Mouse (Mus musculus): Measurements from ENCODE around the gene Slc22a20. TPM values are rescaled to one million over a fixed set of nuclear protein-coding genes. Genes with fewer than 3 reads are reported as not detected.

Gene Slc22a20
- total and polyA plus RNA-seq, 3 experiments, result not detected

DNA sequence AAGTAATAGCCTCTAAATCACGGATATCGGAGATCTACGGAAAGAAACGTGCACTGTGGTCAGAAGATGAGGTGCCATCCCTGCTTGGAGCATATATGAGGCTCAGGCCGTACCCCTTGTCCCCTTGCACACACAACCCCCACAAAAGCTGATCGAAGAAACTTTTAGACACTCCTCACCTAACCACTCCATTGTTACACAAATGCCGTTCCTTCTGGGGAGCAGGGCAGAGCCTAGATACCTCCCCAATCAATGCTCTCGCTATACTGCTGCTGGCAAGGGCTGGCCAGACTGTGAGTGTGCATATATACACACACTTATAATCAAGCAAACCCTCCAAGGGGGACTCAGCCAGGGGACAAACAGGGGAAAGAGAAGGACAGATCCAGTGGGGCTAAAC, 23.2 kb upstream of the Slc22a20 start:
- H3K27me3 ChIP-seq (ENCODE audit: insufficient read depth, low read length), result no peaks in the 10 kb centered on the region
- H3K9me3 ChIP-seq (replicated peaks), result no peaks in the 10 kb centered on the region
- no peak for TF ChIP-seq GATA1 (IDR thresholded peaks at IDR 0.05; ENCODE audit: borderline replicate concordance, low read length)
- TF ChIP-seq POLR2AphosphoS5 (IDR thresholded peaks at IDR 0.05; ENCODE audit: insufficient replicate concordance, low read depth, low read length), result no peak
- no peak for TF ChIP-seq CTCF (IDR thresholded peaks at IDR 0.05; ENCODE audit: low read depth, low read length)
- TF ChIP-seq TAL1 (conservative IDR thresholded peaks at IDR 0.05; ENCODE audit: low read depth, low read length), result no peak
- no peak for TF ChIP-seq GATA2 (IDR thresholded peaks at IDR 0.05; ENCODE audit: borderline replicate concordance, low read depth, low read length)
- no peak for DNase-seq (ENCODE audit: low spot score)
- peaks cover 87% of the 10 kb centered on the region for H3K36me3 ChIP-seq (replicated peaks)
- H3K4me3 ChIP-seq (ENCODE audit: low read depth, low read length), result no peak overlapping the region
- H3K4me1 ChIP-seq (ENCODE audit: insufficient read depth, low read depth, low read length), result peaks cover 45% of the 10 kb centered on the region
- ATAC-seq (ENCODE audit: extremely low read depth, insufficient number of reproducible peaks, low FRiP score, poor library complexity, severe bottlenecking), result no peak

DNA sequence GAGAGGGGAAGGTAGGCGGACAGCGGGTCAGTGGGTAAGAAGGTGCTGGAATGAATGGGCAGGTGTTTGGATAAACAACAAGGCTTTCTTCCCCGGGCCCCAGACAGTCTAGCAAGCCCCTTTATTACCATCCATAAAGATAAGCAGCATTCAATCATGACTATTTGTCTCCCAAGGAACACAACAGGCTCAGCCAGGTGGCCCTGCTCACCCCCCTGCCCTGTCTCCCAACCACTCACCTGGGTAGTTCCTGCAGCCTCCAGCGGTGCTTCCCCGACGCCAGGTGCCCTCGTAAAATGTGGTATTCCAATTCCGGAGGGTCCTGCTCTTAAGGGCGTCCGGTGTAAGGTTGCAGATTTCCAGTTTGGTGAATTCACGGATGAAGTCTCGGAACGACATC, 21.1 kb upstream of the Slc22a20 start:
- H3K27me3 ChIP-seq (ENCODE audit: insufficient read depth, low read length), result no peaks in the 10 kb centered on the region
- ATAC-seq (ENCODE audit: extremely low read depth, insufficient number of reproducible peaks, low FRiP score, poor library complexity, severe bottlenecking) (no peak), DNase-seq (ENCODE audit: low spot score) (no peak)
- H3K9me3 ChIP-seq (replicated peaks), result no peaks in the 10 kb centered on the region
- no peak for TF ChIP-seq GATA1 (IDR thresholded peaks at IDR 0.05; ENCODE audit: borderline replicate concordance, low read length)
- TF ChIP-seq TAL1 (conservative IDR thresholded peaks at IDR 0.05; ENCODE audit: low read depth, low read length), result no peak
- TF ChIP-seq POLR2AphosphoS5 (IDR thresholded peaks at IDR 0.05; ENCODE audit: insufficient replicate concordance, low read depth, low read length), result no peak
- no peak for TF ChIP-seq GATA2 (IDR thresholded peaks at IDR 0.05; ENCODE audit: borderline replicate concordance, low read depth, low read length)
- TF ChIP-seq CTCF (IDR thresholded peaks at IDR 0.05; ENCODE audit: low read depth, low read length), result no peak
- no peak overlapping the region for H3K4me3 ChIP-seq (ENCODE audit: low read depth, low read length)
- peaks cover 82% of the 10 kb centered on the region for H3K36me3 ChIP-seq (replicated peaks)
- peaks cover 25% of the 10 kb centered on the region for H3K4me1 ChIP-seq (ENCODE audit: insufficient read depth, low read depth, low read length)

DNA sequence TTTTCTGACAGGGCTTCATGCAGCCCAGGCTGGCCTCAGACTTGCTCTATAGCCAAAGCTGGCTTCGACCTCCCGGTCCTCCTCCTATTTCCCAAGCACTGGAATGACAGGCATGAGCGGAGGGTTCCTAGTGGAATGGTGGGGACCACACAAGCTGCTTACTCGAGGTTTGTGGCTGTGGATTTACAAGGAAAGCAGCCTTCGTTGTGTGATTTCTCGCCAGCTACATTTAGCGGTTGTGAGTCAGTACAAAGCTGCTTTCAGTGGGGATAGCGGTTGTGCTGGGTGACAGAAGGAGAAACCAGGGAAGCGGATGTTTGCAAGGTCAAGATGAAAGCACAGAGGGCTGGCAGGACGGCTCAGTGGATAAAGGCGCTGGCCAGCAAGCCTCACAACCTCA, 19.6 kb upstream of the Slc22a20 start:
- no peak for DNase-seq (ENCODE audit: low spot score)
- Histone ChIP-seq H3K4me3 (ENCODE audit: low read depth, low read length) (no peak overlapping the region), H3K36me3 (replicated peaks) (peaks cover 82% of the 10 kb centered on the region), H3K27me3 (ENCODE audit: insufficient read depth, low read length) (no peaks in the 10 kb centered on the region), H3K9me3 (replicated peaks) (no peaks in the 10 kb centered on the region), H3K4me1 (ENCODE audit: insufficient read depth, low read depth, low read length) (peaks cover 11% of the 10 kb centered on the region)
- ATAC-seq (ENCODE audit: extremely low read depth, insufficient number of reproducible peaks, low FRiP score, poor library complexity, severe bottlenecking), result no peak
- no peak for TF ChIP-seq CTCF (IDR thresholded peaks at IDR 0.05; ENCODE audit: low read depth, low read length)
- TF ChIP-seq POLR2AphosphoS5 (IDR thresholded peaks at IDR 0.05; ENCODE audit: insufficient replicate concordance, low read depth, low read length), result no peak
- no peak for TF ChIP-seq GATA2 (IDR thresholded peaks at IDR 0.05; ENCODE audit: borderline replicate concordance, low read depth, low read length)
- TF ChIP-seq TAL1 (conservative IDR thresholded peaks at IDR 0.05; ENCODE audit: low read depth, low read length), result no peak
- TF ChIP-seq GATA1 (IDR thresholded peaks at IDR 0.05; ENCODE audit: borderline replicate concordance, low read length), result no peak

DNA sequence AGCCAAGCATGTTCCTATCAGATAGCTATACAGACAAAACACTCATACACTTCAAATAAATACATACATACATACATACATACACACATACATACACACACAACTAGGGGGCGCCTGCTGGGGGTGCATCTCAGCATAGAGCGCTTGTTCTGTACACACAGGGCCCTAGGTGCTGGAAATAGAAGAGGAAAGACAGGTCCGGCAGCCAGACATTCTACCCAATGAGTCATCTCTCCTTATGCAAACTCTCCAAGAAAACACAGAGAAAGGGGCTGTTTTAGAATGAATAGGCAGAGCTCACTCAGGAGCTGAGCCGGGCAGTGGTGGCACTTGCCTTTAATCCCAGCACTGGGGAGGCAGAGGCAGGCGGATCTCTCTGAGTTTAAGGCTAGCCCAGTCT, 14.0 kb upstream of the Slc22a20 start:
- H3K36me3 ChIP-seq (replicated peaks), result peaks cover 85% of the 10 kb centered on the region
- TF ChIP-seq GATA1 (IDR thresholded peaks at IDR 0.05; ENCODE audit: borderline replicate concordance, low read length) (no peak), CTCF (IDR thresholded peaks at IDR 0.05; ENCODE audit: low read depth, low read length) (no peak), POLR2AphosphoS5 (IDR thresholded peaks at IDR 0.05; ENCODE audit: insufficient replicate concordance, low read depth, low read length) (no peak)
- no peak for ATAC-seq (ENCODE audit: extremely low read depth, insufficient number of reproducible peaks, low FRiP score, poor library complexity, severe bottlenecking)

DNA sequence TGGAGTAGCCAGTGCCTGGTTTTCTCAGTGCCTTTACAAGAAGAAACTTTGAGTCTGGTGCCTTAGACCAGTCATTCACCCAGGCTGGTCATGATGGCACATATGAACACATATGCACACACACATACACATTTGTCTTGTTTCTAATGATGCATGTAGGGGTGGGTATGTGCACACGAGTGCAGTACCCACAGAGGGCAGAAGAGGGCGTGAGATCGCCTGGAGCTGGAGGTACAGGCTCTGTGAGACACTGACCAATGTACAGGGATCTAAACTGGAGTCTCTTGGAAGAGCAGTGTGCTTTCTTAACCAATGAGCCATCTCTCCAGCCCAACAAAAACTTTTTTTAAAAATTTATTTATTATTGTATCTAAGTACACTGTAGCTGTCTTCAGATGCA, 12.2 kb upstream of the Slc22a20 start:
- no peaks in the 10 kb centered on the region for H3K9me3 ChIP-seq (replicated peaks)
- TF ChIP-seq POLR2AphosphoS5 (IDR thresholded peaks at IDR 0.05; ENCODE audit: insufficient replicate concordance, low read depth, low read length), result no peak
- TF ChIP-seq GATA1 (IDR thresholded peaks at IDR 0.05; ENCODE audit: borderline replicate concordance, low read length), result no peak
- no peak for TF ChIP-seq TAL1 (conservative IDR thresholded peaks at IDR 0.05; ENCODE audit: low read depth, low read length)
- no peak for TF ChIP-seq GATA2 (IDR thresholded peaks at IDR 0.05; ENCODE audit: borderline replicate concordance, low read depth, low read length)
- TF ChIP-seq CTCF (IDR thresholded peaks at IDR 0.05; ENCODE audit: low read depth, low read length), result no peak; the same call in 1 of the 2 replicates
- H3K36me3 ChIP-seq (replicated peaks), result peaks cover 89% of the 10 kb centered on the region
- no peak overlapping the region for H3K4me3 ChIP-seq (ENCODE audit: low read depth, low read length)
- peaks cover 11% of the 10 kb centered on the region for H3K4me1 ChIP-seq (ENCODE audit: insufficient read depth, low read depth, low read length)
- ATAC-seq (ENCODE audit: extremely low read depth, insufficient number of reproducible peaks, low FRiP score, poor library complexity, severe bottlenecking) (no peak), DNase-seq (ENCODE audit: low spot score) (no peak)
- no peaks in the 10 kb centered on the region for H3K27me3 ChIP-seq (ENCODE audit: insufficient read depth, low read length)

More for the DNA sequence above, 14.0 kb upstream of the Slc22a20 start:
- no peak overlapping the region for H3K4me3 ChIP-seq (ENCODE audit: low read depth, low read length)
- no peaks in the 10 kb centered on the region for H3K27me3 ChIP-seq (ENCODE audit: insufficient read depth, low read length)
- DNase-seq (ENCODE audit: low spot score), result no peak
- H3K9me3 ChIP-seq (replicated peaks), result no peaks in the 10 kb centered on the region
- peaks cover 11% of the 10 kb centered on the region for H3K4me1 ChIP-seq (ENCODE audit: insufficient read depth, low read depth, low read length)

DNA sequence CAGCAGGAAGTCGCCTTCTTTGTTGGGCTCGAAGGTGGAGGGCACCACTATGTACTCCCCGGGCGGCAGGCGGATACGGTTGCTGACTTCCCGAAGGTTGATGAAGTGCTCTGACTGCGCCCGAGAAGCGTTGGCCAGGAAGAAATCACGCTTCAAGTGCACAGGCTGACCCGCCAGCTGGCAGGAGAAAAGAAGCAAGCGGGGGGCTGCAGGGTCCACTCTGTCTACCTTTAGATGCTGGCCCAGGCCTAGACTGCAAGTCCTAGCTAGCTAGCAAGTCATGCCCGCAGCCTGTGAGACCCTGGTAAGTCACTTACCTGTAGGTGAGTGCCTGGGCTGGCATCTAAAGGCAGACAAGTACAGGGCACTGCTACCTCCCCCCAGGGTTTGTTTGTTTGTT, 8.8 kb upstream of the Slc22a20 start:
- TF ChIP-seq GATA1 (IDR thresholded peaks at IDR 0.05; ENCODE audit: borderline replicate concordance, low read length) (no peak), CTCF (IDR thresholded peaks at IDR 0.05; ENCODE audit: low read depth, low read length) (no peak), TAL1 (conservative IDR thresholded peaks at IDR 0.05; ENCODE audit: low read depth, low read length) (no peak)
- H3K36me3 ChIP-seq (replicated peaks), result peaks cover 94% of the 10 kb centered on the region
- H3K9me3 ChIP-seq (replicated peaks), result no peaks in the 10 kb centered on the region
- peaks cover 18% of the 10 kb centered on the region for H3K4me1 ChIP-seq (ENCODE audit: insufficient read depth, low read depth, low read length)
- no peaks in the 10 kb centered on the region for H3K27me3 ChIP-seq (ENCODE audit: insufficient read depth, low read length)
- ATAC-seq (ENCODE audit: extremely low read depth, insufficient number of reproducible peaks, low FRiP score, poor library complexity, severe bottlenecking), result no peak
- H3K4me3 ChIP-seq (ENCODE audit: low read depth, low read length), result no peak overlapping the region
- no peak for DNase-seq (ENCODE audit: low spot score)

DNA sequence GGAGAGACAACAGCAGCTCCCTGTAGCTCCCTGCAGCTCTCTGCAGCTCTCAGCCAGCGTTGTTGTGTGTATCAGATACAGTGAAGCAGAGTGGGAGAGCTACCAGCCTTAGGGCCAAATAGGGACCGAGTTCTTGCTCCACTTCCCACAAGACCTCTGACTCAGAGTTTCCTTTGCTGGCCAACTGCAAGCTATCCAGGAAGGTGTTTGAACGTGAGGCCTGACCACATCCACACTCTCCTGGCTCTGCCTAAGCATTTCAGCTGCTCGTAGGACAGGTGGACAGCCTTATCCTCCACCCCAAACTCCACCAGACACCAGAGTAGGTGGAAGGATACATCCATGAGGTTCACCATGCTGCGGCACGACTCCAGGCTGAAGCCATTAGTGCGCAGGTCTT, 6.1 kb upstream of the Slc22a20 start:
- H3K4me1 ChIP-seq (ENCODE audit: insufficient read depth, low read depth, low read length), result peaks cover 29% of the 10 kb centered on the region
- H3K9me3 ChIP-seq (replicated peaks), result no peaks in the 10 kb centered on the region
- TF ChIP-seq POLR2AphosphoS5 (IDR thresholded peaks at IDR 0.05; ENCODE audit: insufficient replicate concordance, low read depth, low read length), result no peak
- TF ChIP-seq GATA1 (IDR thresholded peaks at IDR 0.05; ENCODE audit: borderline replicate concordance, low read length), result no peak
- no peak for TF ChIP-seq GATA2 (IDR thresholded peaks at IDR 0.05; ENCODE audit: borderline replicate concordance, low read depth, low read length)
- no peak for TF ChIP-seq TAL1 (conservative IDR thresholded peaks at IDR 0.05; ENCODE audit: low read depth, low read length)
- no peak for TF ChIP-seq CTCF (IDR thresholded peaks at IDR 0.05; ENCODE audit: low read depth, low read length)
- H3K27me3 ChIP-seq (ENCODE audit: insufficient read depth, low read length), result no peaks in the 10 kb centered on the region
- H3K36me3 ChIP-seq (replicated peaks), result peaks cover 89% of the 10 kb centered on the region
- DNase-seq (ENCODE audit: low spot score) (no peak), ATAC-seq (ENCODE audit: extremely low read depth, insufficient number of reproducible peaks, low FRiP score, poor library complexity, severe bottlenecking) (no peak)
- H3K4me3 ChIP-seq (ENCODE audit: low read depth, low read length), result no peak overlapping the region
